Mouse (Mus musculus) lung, embryonic 14.5 days (tissue): ENCODE data around the gene Crtap. TPM values are rescaled to one million over a fixed set of nuclear protein-coding genes. Genes with fewer than 3 reads are reported as not detected.
"Not testable (repeated sequence)": the region's sequence is repeated elsewhere in the genome, so short reads cannot be mapped to it uniquely, and the experiment has no call there.

ENCODE experiments used
- ATAC-seq: fragments of 200-750 bp; cut with Nextera tagmentation; 2 replicates; pipeline ENCODE4 v1.8.0; 2017; ENCODE audit warnings: mild to moderate bottlenecking, moderate TSS enrichment, moderate library complexity; ENCODE audit not compliant: insufficient read depth
- DNase-seq: peaks from one replicate; pipeline ENCODE4 v3.0.0-alpha.2; 2015
- H3K27ac ChIP-seq: fragments of 300-500 bp; sonication (generic); 2 replicates; pipeline ENCODE4 v1.5.1; 2014; ENCODE audit warnings: low read depth, mild to moderate bottlenecking, moderate library complexity
- H3K27me3 ChIP-seq: fragments of 300-500 bp; sonication (generic); 2 replicates; pipeline ENCODE4 v1.6.1; 2014; ENCODE audit warnings: low read length, control low read depth; ENCODE audit not compliant: insufficient read depth
- H3K36me3 ChIP-seq: fragments of 300-500 bp; sonication (generic); 2 replicates; pipeline ENCODE4 v1.6.1; 2014; ENCODE audit warnings: control low read depth; ENCODE audit not compliant: insufficient read depth
- H3K4me1 ChIP-seq: fragments of 300-500 bp; sonication (generic); 2 replicates; pipeline ENCODE4 v1.6.1; 2014; ENCODE audit warnings: antibody characterized with exemption, control low read depth; ENCODE audit not compliant: insufficient read depth
- H3K4me2 ChIP-seq: fragments of 300-500 bp; sonication (generic); 2 replicates; pipeline ENCODE4 v1.6.1; 2014; ENCODE audit warnings: mild to moderate bottlenecking
- H3K4me3 ChIP-seq: fragments of 300-500 bp; sonication (generic); 2 replicates; pipeline ENCODE4 v1.5.1; 2014; ENCODE audit warnings: low read depth, low read length
- H3K9ac ChIP-seq: fragments of 300-500 bp; sonication (generic); 2 replicates; pipeline ENCODE4 v1.6.1; 2014
- H3K9me3 ChIP-seq: fragments of 300-500 bp; sonication (generic); 2 replicates; pipeline ENCODE4 v1.6.1; 2016; ENCODE audit warnings: low read depth, low read length, control low read depth
- CTCF ChIP-seq: IDR thresholded peaks from 2 replicates; pipeline ENCODE4 v1.5.1; 2016; ENCODE audit warnings: antibody characterized with exemption, low read depth
- WGBS: fragments of 180-500 bp; shearing (Covaris S2); extraction: QIAGEN DNeasy Blood & Tissue Kit; methylation state at CpG from one replicate; pipeline ENCODE4 v1.1.7; 2014; 5-methylcytosine and 5-hydroxymethylcytosine counted together
- polyA plus RNA-seq: library from polyadenylated mRNA; unstranded; fragments of >200 nt; fragmentation: Nextera tagmentation; extraction: Ambion mirVana; gene quantifications from 2 replicates; pipeline ENCODE4 v1.2.1, GENCODE M21; 2014

The Crtap gene
- polyA plus RNA-seq, 1 experiment from 2014 or later = 156 TPM

- 85% methylated on average over 4 of the region's 4 CpGs for WGBS
- no peak for TF ChIP-seq CTCF
- Histone ChIP-seq H3K27ac (no peak overlapping the region), H3K4me2 (no peak overlapping the region), H3K27me3 (no peaks in the 10 kb centered on the region), H3K9me3 (no peaks in the 10 kb centered on the region), H3K36me3 (no peaks in the 10 kb centered on the region), H3K9ac (no peak overlapping the region), H3K4me1 (no peaks in the 10 kb centered on the region), H3K4me3 (no peak overlapping the region)
- ATAC-seq (no peak), DNase-seq (no peak)
These were observed 4.8 kb upstream of the Crtap start for GRCm38 (mm10) chr9:114395258-114395657.

GRCm38 (mm10) chr9:114394677-114395076 lies 4.2 kb upstream of the Crtap start:
- no peaks in the 10 kb centered on the region for H3K9me3 ChIP-seq
- no peaks in the 10 kb centered on the region for H3K27me3 ChIP-seq
- ATAC-seq (no peak), DNase-seq (peak; percentile 64)
- no peak overlapping the region for H3K27ac ChIP-seq
- no peaks in the 10 kb centered on the region for H3K4me1 ChIP-seq
- H3K4me2 ChIP-seq = no peak overlapping the region
- TF ChIP-seq CTCF = no peak
- H3K9ac ChIP-seq = no peak overlapping the region
- WGBS = 40% methylated on average over 8 of the region's 8 CpGs
- no peaks in the 10 kb centered on the region for H3K36me3 ChIP-seq
- no peak overlapping the region for H3K4me3 ChIP-seq

- H3K9me3 ChIP-seq, DNase-seq, H3K4me3 ChIP-seq, ATAC-seq, H3K27ac ChIP-seq, H3K36me3 ChIP-seq, H3K4me1 ChIP-seq, H3K27me3 ChIP-seq, H3K9ac ChIP-seq, H3K4me2 ChIP-seq: not testable (repeated sequence)
- WGBS = 57% methylated on average over 6 of the region's 6 CpGs
These were observed 3.7 kb upstream of the Crtap start for GRCm38 (mm10) chr9:114394136-114394535.

GRCm38 (mm10) chr9:114390749-114391075 lies 237 bp upstream of the Crtap start:
- Histone ChIP-seq H3K4me2 (peak overlapping the region; percentile 67), H3K9me3 (no peaks in the 10 kb centered on the region), H3K27me3 (no peaks in the 10 kb centered on the region), H3K4me3 (peak overlapping the region; percentile 75), H3K9ac (peak overlapping the region; percentile 79), H3K36me3 (0 out of 2 replicates have a peak, but pooled peaks cover 3% of the 10 kb centered on the region), H3K4me1 (0 out of 2 replicates have a peak, but pooled peaks cover 6% of the 10 kb centered on the region), H3K27ac (peak overlapping the region; percentile 94)
- TF ChIP-seq CTCF = no peak
- ATAC-seq (no peak), DNase-seq (no peak)
- 3% methylated on average over 10 of the region's 10 CpGs for WGBS

- no peaks in the 10 kb centered on the region for H3K9me3 ChIP-seq
- peak; percentile 16 for ATAC-seq
- DNase-seq = peak; percentile 42
- H3K36me3 ChIP-seq = peaks cover 16% of the 10 kb centered on the region
- WGBS = 76% methylated on average over 8 of the region's 8 CpGs
- peak overlapping the region; percentile 67 for H3K4me2 ChIP-seq
- peak overlapping the region; percentile 75 for H3K4me3 ChIP-seq
- 0 out of 2 replicates have a peak, but pooled peaks cover 6% of the 10 kb centered on the region for H3K4me1 ChIP-seq
- no peak overlapping the region; the same call in 1 of the 2 replicates for H3K9ac ChIP-seq
- peak overlapping the region; percentile 94; the same call in 1 of the 2 replicates for H3K27ac ChIP-seq
- peak; percentile 62 for TF ChIP-seq CTCF
- no peaks in the 10 kb centered on the region for H3K27me3 ChIP-seq
These were observed 1.0 kb downstream of the Crtap start for GRCm38 (mm10) chr9:114389371-114389904.

GRCm38 (mm10) chr9:114388701-114389370 lies 1.6 kb downstream of the Crtap start:
- Histone ChIP-seq H3K4me3 (no peak overlapping the region; the same call in 1 of the 2 replicates), H3K36me3 (peaks cover 22% of the 10 kb centered on the region), H3K9ac (no peak overlapping the region), H3K4me1 (0 out of 2 replicates have a peak, but pooled peaks cover 6% of the 10 kb centered on the region), H3K27ac (peak overlapping the region; percentile 32; the same call in 1 of the 2 replicates), H3K9me3 (no peaks in the 10 kb centered on the region), H3K27me3 (no peaks in the 10 kb centered on the region), H3K4me2 (peak overlapping the region; percentile 67; the same call in 1 of the 2 replicates)
- WGBS = 52% methylated on average over 3 of the region's 3 CpGs
- DNase-seq = peak; percentile 15
- no peak for TF ChIP-seq CTCF
- no peak; the same call in 1 of the 2 replicates for ATAC-seq

GRCm38 (mm10) chr9:114388288-114388687 lies 2.2 kb downstream of the Crtap start:
- Histone ChIP-seq H3K9me3 (no peaks in the 10 kb centered on the region), H3K4me3 (no peak overlapping the region), H3K4me2 (no peak overlapping the region), H3K36me3 (peaks cover 24% of the 10 kb centered on the region), H3K9ac (no peak overlapping the region), H3K4me1 (0 out of 2 replicates have a peak, but pooled peaks cover 6% of the 10 kb centered on the region), H3K27ac (no peak overlapping the region), H3K27me3 (no peaks in the 10 kb centered on the region)
- WGBS = 86% methylated on average over 8 of the region's 8 CpGs
- no peak for ATAC-seq
- TF ChIP-seq CTCF = no peak
- no peak for DNase-seq
